Mouse (Mus musculus) kidney, adult 2 months (tissue): Measurements from ENCODE around the gene Yap1.

Source experiments
- CTCF ChIP-seq: fragments of 200-500 bp; conservative IDR thresholded peaks from 2 replicates; pipeline ENCODE4 v1.5.1; 2011; ENCODE audit warnings: low read depth, mild to moderate bottlenecking, control low read depth, low read length, moderate library complexity, mixed read lengths; ENCODE audit not compliant: insufficient read depth, insufficient read length
- POLR2A ChIP-seq: fragments of 200-500 bp; IDR thresholded peaks from one replicate; pipeline ENCODE4 v1.6.1; 2011; ENCODE audit warnings: low read depth, low read length, control low read depth

- TF ChIP-seq CTCF, result no peak
- no peak for TF ChIP-seq POLR2A
Observed at GRCm38 (mm10) chr9:7891177-7891576, 113.2 kb downstream of the Yap1 start.
